Mouse (Mus musculus) spleen, adult 2 months (tissue): Measurements from ENCODE around the gene Alx3. TPM values are rescaled to one million over a fixed set of nuclear protein-coding genes. Genes with fewer than 3 reads are reported as not detected.

ENCODE experiments used
- DNase-seq, 2 experiments: peaks; one replicate each; pipeline versions ENCODE4 v3.0.0 to v3.0.0-alpha.2; 2012 to 2021; ENCODE audit warnings: low spot score in 2 of 2, low read depth in 1 of 2
- H3K27ac ChIP-seq: fragments of 200-500 bp; 2 replicates; pipeline ENCODE4 v1.5.1; 2012; ENCODE audit warnings: low read length, inconsistent platforms; ENCODE audit not compliant: insufficient read depth
- H3K27me3 ChIP-seq: fragments of 200-500 bp; 2 replicates; pipeline ENCODE4 v1.6.1; 2012; ENCODE audit warnings: mild to moderate bottlenecking, moderate library complexity, low read length, inconsistent platforms; ENCODE audit not compliant: control insufficient read depth, insufficient read depth
- H3K36me3 ChIP-seq: fragments of 200-500 bp; 2 replicates; pipeline ENCODE4 v1.6.1; 2012; ENCODE audit warnings: mild to moderate bottlenecking, low read length, inconsistent platforms; ENCODE audit not compliant: control insufficient read depth, insufficient read depth
- H3K4me1 ChIP-seq: fragments of 200-500 bp; 2 replicates; pipeline ENCODE4 v1.6.1; 2011; ENCODE audit warnings: inconsistent platforms; ENCODE audit not compliant: control insufficient read depth, insufficient read depth, insufficient read length
- H3K4me3 ChIP-seq: fragments of 200-500 bp; 2 replicates; pipeline ENCODE4 v1.5.1; 2011; ENCODE audit warnings: mild to moderate bottlenecking, inconsistent platforms; ENCODE audit not compliant: insufficient read depth, insufficient read length; ENCODE audit errors: extremely low read depth
- CTCF ChIP-seq: fragments of 200-500 bp; IDR thresholded peaks from 2 replicates; pipeline ENCODE4 v1.5.1; 2011; ENCODE audit warnings: mild to moderate bottlenecking, inconsistent platforms; ENCODE audit not compliant: insufficient read depth, insufficient read length, insufficient replicate concordance; ENCODE audit errors: extremely low read depth
- POLR2A ChIP-seq: fragments of 200-500 bp; IDR thresholded peaks from 2 replicates; pipeline ENCODE4 v1.6.1; 2011; ENCODE audit warnings: low read depth, low read length, inconsistent platforms
- WGBS: fragments of 180-500 bp; shearing (Covaris S2); methylation state at CpG from one replicate; pipeline ENCODE4 v1.1.7; 2018; 5-methylcytosine and 5-hydroxymethylcytosine counted together
- polyA plus RNA-seq: library from polyadenylated mRNA; depleted of rRNA; stranded (reverse); fragments of >200 nt; gene quantifications from 2 replicates; pipeline ENCODE4 v1.2.3, GENCODE M21; 2012

Gene Alx3
- polyA plus RNA-seq, 1 experiment, result not detected

- H3K27me3 ChIP-seq, result no peaks in the 10 kb centered on the region
- no peak overlapping the region for H3K27ac ChIP-seq
- DNase-seq, result no peak
- peaks cover 5% of the 10 kb centered on the region; the same call in 1 of the 2 replicates for H3K4me1 ChIP-seq
- H3K36me3 ChIP-seq, result peaks cover 11% of the 10 kb centered on the region
- no peak overlapping the region for H3K4me3 ChIP-seq
- 89% methylated on average over 4 of the region's 4 CpGs for WGBS
- TF ChIP-seq CTCF (no peak), POLR2A (no peak)
These were observed 34.6 kb downstream of the Alx3 start for GRCm38 (mm10) chr3:107629411-107629810.

GRCm38 (mm10) chr3:107630682-107631522, 36.1 kb downstream of the Alx3 start, which contains the start of gene Gm10961:
Gm10961 (plus strand) TSS chr3:107631322.
- H3K27me3 ChIP-seq, result no peaks in the 10 kb centered on the region
- peaks cover 5% of the 10 kb centered on the region; the same call in 1 of the 2 replicates for H3K4me1 ChIP-seq
- H3K27ac ChIP-seq, result peak within 1 kb of the TSS; percentile 64
- TF ChIP-seq CTCF, result no peak
- no peak for TF ChIP-seq POLR2A
- WGBS, result 3% methylated on average over 47 of the region's 48 CpGs
- no peak for DNase-seq
- peaks cover 3% of the 10 kb centered on the region for H3K36me3 ChIP-seq
- peak within 1 kb of the TSS; percentile 93 for H3K4me3 ChIP-seq

GRCm38 (mm10) chr3:107631523-107631958, 36.7 kb downstream of the Alx3 start, which contains the start of gene Strip1:
Strip1 (minus strand) TSS chr3:107631694.
- WGBS, result under 1% methylated on average over 35 of the region's 35 CpGs
- Histone ChIP-seq H3K27ac (peak within 1 kb of the TSS; percentile 64), H3K4me1 (peaks cover 5% of the 10 kb centered on the region; the same call in 1 of the 2 replicates), H3K4me3 (peak within 1 kb of the TSS; percentile 93), H3K27me3 (no peaks in the 10 kb centered on the region), H3K36me3 (peaks cover 2% of the 10 kb centered on the region; the same call in 1 of the 2 replicates)
- peak; percentile 85 to 88 for DNase-seq
- TF ChIP-seq CTCF, result no peak

DNA sequence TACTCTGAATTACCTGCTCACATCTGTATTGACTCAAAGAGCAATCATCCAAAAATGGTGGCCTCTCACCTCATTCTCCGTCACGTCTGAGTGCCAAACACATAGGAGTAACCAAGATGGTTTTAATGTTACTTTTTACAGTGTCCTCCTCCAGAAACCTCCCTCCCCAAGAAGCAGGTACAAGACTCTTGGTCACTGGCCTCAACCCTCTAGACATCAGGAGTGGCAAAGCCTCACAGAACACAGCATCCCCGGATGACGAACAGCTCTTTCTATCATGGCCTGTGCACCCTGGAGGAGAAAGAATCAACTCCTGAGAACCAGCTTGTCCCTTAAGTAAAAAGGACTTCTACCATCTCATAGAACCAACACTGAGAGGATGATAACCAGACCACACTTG, 38.0 kb downstream of the Alx3 start:
- Histone ChIP-seq H3K36me3 (no peaks in the 10 kb centered on the region), H3K27ac (no peak overlapping the region), H3K4me1 (peaks cover 5% of the 10 kb centered on the region; the same call in 1 of the 2 replicates), H3K4me3 (no peak overlapping the region), H3K27me3 (no peaks in the 10 kb centered on the region; the same call in 1 of the 2 replicates)
- TF ChIP-seq POLR2A (no peak), CTCF (no peak)
- 95% methylated on average over 4 of the region's 4 CpGs for WGBS
- DNase-seq, result no peak

GRCm38 (mm10) chr3:107633906-107634305, 39.1 kb downstream of the Alx3 start:
- TF ChIP-seq POLR2A, result no peak
- 93% methylated on average over 9 of the region's 9 CpGs for WGBS
- H3K4me1 ChIP-seq, result peaks cover 5% of the 10 kb centered on the region; the same call in 1 of the 2 replicates

GRCm38 (mm10) chr3:107635836-107636235, 41.0 kb downstream of the Alx3 start:
- H3K4me3 ChIP-seq, result no peak overlapping the region
- DNase-seq, result no peak
- peaks cover under 1% of the 10 kb centered on the region; the same call in 1 of the 2 replicates for H3K4me1 ChIP-seq
- WGBS, result 82% methylated on average over 8 of the region's 8 CpGs
- H3K27ac ChIP-seq, result no peak overlapping the region
- no peaks in the 10 kb centered on the region; the same call in 1 of the 2 replicates for H3K27me3 ChIP-seq
- TF ChIP-seq POLR2A (no peak), CTCF (no peak)
- no peaks in the 10 kb centered on the region for H3K36me3 ChIP-seq

More at GRCm38 (mm10) chr3:107633906-107634305, 39.1 kb downstream of the Alx3 start:
- Histone ChIP-seq H3K27ac (no peak overlapping the region), H3K36me3 (no peaks in the 10 kb centered on the region), H3K4me3 (no peak overlapping the region), H3K27me3 (no peaks in the 10 kb centered on the region; the same call in 1 of the 2 replicates)
- DNase-seq, result no peak
